Mouse (Mus musculus): ENCODE data around the gene Chd9.

Gene Chd9

DNA sequence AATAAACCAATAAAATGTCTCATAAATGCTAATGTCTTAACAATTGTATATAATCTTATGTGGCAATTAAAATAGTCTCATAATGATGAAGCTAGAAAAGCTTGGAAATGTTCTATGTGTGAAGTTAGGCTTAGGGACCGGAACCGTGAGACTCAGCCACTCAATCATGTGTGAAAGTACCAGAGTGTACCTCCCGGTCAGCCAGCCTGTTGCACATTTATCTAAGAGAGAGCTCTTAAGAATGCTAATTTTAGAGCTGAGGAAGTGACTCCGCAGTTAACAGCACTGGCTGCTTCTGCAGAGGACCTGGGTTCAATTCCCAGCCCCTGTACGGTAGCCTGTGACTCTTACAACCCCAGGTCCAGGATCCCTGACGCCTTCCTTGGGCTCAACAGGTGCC, 270.0 kb downstream of the Chd9 start:
- DNase-seq: no peak
